ENCODE assay signal across 8 mouse cellular contexts in genomic region chr19:42129509-42130293, GRCm38 (mm10). TPM values are rescaled to one million over a fixed set of nuclear protein-coding genes. Genes with fewer than 3 reads are reported as not detected.
DNase-seq lines count a peak whose midpoint lies in the region; ATAC-seq and TF ChIP-seq lines count a peak whose summit lies in the region.

No protein-coding gene starts in this region.

- WGBS in lung, embryonic 15.5 days: 37% methylated on average over 14 of the region's 14 CpGs
- WGBS in embryonic facial prominence, embryonic 12.5 days: 35% methylated on average over 14 of the region's 14 CpGs
- WGBS in hindbrain, postnatal 0 days: 10% methylated on average over 14 of the region's 14 CpGs
- 19% methylated on average over 14 of the region's 14 CpGs for WGBS in midbrain, embryonic 16.5 days

- no peak overlapping the region for H3K9ac ChIP-seq in lung, embryonic 15.5 days
- peak overlapping the region; percentile 79; the same call in 1 of the 2 replicates for H3K9ac ChIP-seq in embryonic facial prominence, embryonic 12.5 days
- H3K9ac ChIP-seq in hindbrain, postnatal 0 days (replicated peaks; ENCODE audit: low read length): no peak overlapping the region
- peak overlapping the region; percentile 80 for H3K9ac ChIP-seq in midbrain, embryonic 16.5 days (ENCODE audit: low read depth, low read length)

- peak overlapping the region; percentile 67 for H3K4me3 ChIP-seq in lung, embryonic 15.5 days
- peak overlapping the region; percentile 61 for H3K4me3 ChIP-seq in embryonic facial prominence, embryonic 12.5 days
- peak overlapping the region; percentile 57 for H3K4me3 ChIP-seq in hindbrain, postnatal 0 days (ENCODE audit: low read length)
- H3K4me3 ChIP-seq in midbrain, embryonic 16.5 days (ENCODE audit: low read depth, low read length): peak overlapping the region; percentile 71

- no peaks in the 10 kb centered on the region for H3K27me3 ChIP-seq in lung, embryonic 15.5 days
- H3K27me3 ChIP-seq in embryonic facial prominence, embryonic 12.5 days: no peaks in the 10 kb centered on the region
- H3K27me3 ChIP-seq in hindbrain, postnatal 0 days (ENCODE audit: insufficient read depth, low read length): no peaks in the 10 kb centered on the region
- H3K27me3 ChIP-seq in midbrain, embryonic 16.5 days (ENCODE audit: control insufficient read depth, insufficient read depth, low read depth, low read length): no peaks in the 10 kb centered on the region; the same call in 1 of the 2 replicates

- peak overlapping the region; percentile 84 for H3K4me2 ChIP-seq in lung, embryonic 15.5 days
- H3K4me2 ChIP-seq in embryonic facial prominence, embryonic 12.5 days (replicated peaks): peak overlapping the region; percentile 82
- peak overlapping the region; percentile 100 for H3K4me2 ChIP-seq in hindbrain, postnatal 0 days (ENCODE audit: low read depth, low read length)
- peak overlapping the region; percentile 100 for H3K4me2 ChIP-seq in midbrain, embryonic 16.5 days (ENCODE audit: low read length)

- peaks cover 3% of the 10 kb centered on the region; the same call in 1 of the 2 replicates for H3K36me3 ChIP-seq in lung, embryonic 15.5 days
- peaks cover 9% of the 10 kb centered on the region; the same call in 1 of the 2 replicates for H3K36me3 ChIP-seq in embryonic facial prominence, embryonic 12.5 days
- H3K36me3 ChIP-seq in hindbrain, postnatal 0 days (ENCODE audit: insufficient read depth, low read length): no peaks in the 10 kb centered on the region
- H3K36me3 ChIP-seq in midbrain, embryonic 16.5 days (ENCODE audit: control insufficient read depth, insufficient read depth, low read length): no peaks in the 10 kb centered on the region; the same call in 1 of the 2 replicates

- no peaks in the 10 kb centered on the region for H3K9me3 ChIP-seq in lung, embryonic 15.5 days
- no peaks in the 10 kb centered on the region for H3K9me3 ChIP-seq in embryonic facial prominence, embryonic 12.5 days
- H3K9me3 ChIP-seq in hindbrain, postnatal 0 days (ENCODE audit: low read length): no peaks in the 10 kb centered on the region
- no peaks in the 10 kb centered on the region for H3K9me3 ChIP-seq in midbrain, embryonic 16.5 days (replicated peaks; ENCODE audit: control insufficient read depth, low read length, poor library complexity, severe bottlenecking)

- H3K27ac ChIP-seq in lung, embryonic 15.5 days: peak overlapping the region; percentile 96
- peak overlapping the region; percentile 83 for H3K27ac ChIP-seq in embryonic facial prominence, embryonic 12.5 days
- H3K27ac ChIP-seq in hindbrain, postnatal 0 days: peak overlapping the region; percentile 27; the same call in 1 of the 2 replicates
- peak overlapping the region; percentile 73 for H3K27ac ChIP-seq in midbrain, embryonic 16.5 days (ENCODE audit: low read length)

- H3K4me1 ChIP-seq in lung, embryonic 15.5 days: peaks cover 47% of the 10 kb centered on the region
- H3K4me1 ChIP-seq in embryonic facial prominence, embryonic 12.5 days: peaks cover 23% of the 10 kb centered on the region
- peaks cover 19% of the 10 kb centered on the region for H3K4me1 ChIP-seq in hindbrain, postnatal 0 days (ENCODE audit: insufficient read depth, low read length)
- H3K4me1 ChIP-seq in midbrain, embryonic 16.5 days (ENCODE audit: control insufficient read depth, insufficient read depth, low read length): peaks cover 15% of the 10 kb centered on the region

- TF ChIP-seq CTCF in hindbrain, postnatal 0 days (IDR thresholded peaks at IDR 0.05; ENCODE audit: low read depth): no peak

- ATAC-seq in lung, embryonic 15.5 days (ENCODE audit: borderline replicate concordance, extremely low read depth, low FRiP score, low TSS enrichment): peak; percentile 4; the same call in 1 of the 2 replicates
- no peak for ATAC-seq in embryonic facial prominence, embryonic 12.5 days (ENCODE audit: insufficient number of reproducible peaks, insufficient read depth, low FRiP score, low TSS enrichment)
- peak; percentile 15; the same call in 1 of the 2 replicates for ATAC-seq in hindbrain, postnatal 0 days
- ATAC-seq in midbrain, embryonic 16.5 days: peak; percentile 34

- DNase-seq in lung, postnatal 10 days: no peak
- DNase-seq in hindbrain, postnatal 0 days (ENCODE audit: low spot score): no peak
- no peak for DNase-seq in adrenal gland, adult 8-10 months
- DNase-seq in cerebellum, adult 18-20 months: no peak
- DNase-seq in urinary bladder, postnatal 36 days (ENCODE audit: low spot score in 2 of 2): no peak

RNA-seq across cellular contexts. Expression of gene Avpi1, which starts 0.8 kb away (rescaled TPM):
- polyA plus RNA-seq in lung, embryonic 15.5 days (2015; fragmentation: Nextera tagmentation; extraction: Ambion mirVana): 64.3 and 64.4 TPM in 2 replicates
- polyA plus RNA-seq in embryonic facial prominence, embryonic 12.5 days (2016; fragmentation: Nextera tagmentation; extraction: Ambion mirVana): 22.7 and 26.1 TPM in 2 replicates
- 13.5 and 23.7 TPM in 2 replicates for total RNA-seq in hindbrain, postnatal 0 days (2014; rRNA removed)
- 16.4 and 18.0 TPM in 2 replicates for polyA plus RNA-seq in hindbrain, postnatal 0 days (2015; fragmentation: Nextera tagmentation; extraction: Ambion mirVana)
- polyA plus RNA-seq in midbrain, embryonic 16.5 days (2015; fragmentation: Nextera tagmentation; extraction: Ambion mirVana): 4.9 and 8.3 TPM in 2 replicates
- 100 to 1,000 TPM in 1 of 4 experiments, 10 to 100 TPM in 3; 53.5 to 107 (median 73.9) TPM for total RNA-seq in adrenal gland, adult 8-10 months (2022)

RNA-seq across cellular contexts. Expression of gene Marveld1, which starts 17.5 kb away (rescaled TPM):
- polyA plus RNA-seq in lung, embryonic 15.5 days (2015; fragmentation: Nextera tagmentation; extraction: Ambion mirVana): 17.1 and 21.0 TPM in 2 replicates
- 10.8 and 16.8 TPM in 2 replicates for polyA plus RNA-seq in embryonic facial prominence, embryonic 12.5 days (2016; fragmentation: Nextera tagmentation; extraction: Ambion mirVana)
- total RNA-seq in hindbrain, postnatal 0 days (2014; rRNA removed): 14.0 and 16.5 TPM in 2 replicates
- 2.8 and 3.2 TPM in 2 replicates for polyA plus RNA-seq in hindbrain, postnatal 0 days (2015; fragmentation: Nextera tagmentation; extraction: Ambion mirVana)
- 1.4 and 1.8 TPM in 2 replicates for polyA plus RNA-seq in midbrain, embryonic 16.5 days (2015; fragmentation: Nextera tagmentation; extraction: Ambion mirVana)
- total RNA-seq in adrenal gland, adult 8-10 months (2022): 10 to 100 TPM; 35.2 to 56.5 (median 47.4) TPM

RNA-seq across cellular contexts. Expression of gene Zfyve27, which starts 34.0 kb away (rescaled TPM):
- polyA plus RNA-seq in lung, embryonic 15.5 days (2015; fragmentation: Nextera tagmentation; extraction: Ambion mirVana): 23.3 and 28.2 TPM in 2 replicates
- polyA plus RNA-seq in embryonic facial prominence, embryonic 12.5 days (2016; fragmentation: Nextera tagmentation; extraction: Ambion mirVana): 32.5 and 36.5 TPM in 2 replicates
- total RNA-seq in hindbrain, postnatal 0 days (2014; rRNA removed): 90.9 and 95.0 TPM in 2 replicates
- polyA plus RNA-seq in hindbrain, postnatal 0 days (2015; fragmentation: Nextera tagmentation; extraction: Ambion mirVana): 45.1 and 48.9 TPM in 2 replicates
- 64.9 and 65.7 TPM in 2 replicates for polyA plus RNA-seq in midbrain, embryonic 16.5 days (2015; fragmentation: Nextera tagmentation; extraction: Ambion mirVana)
- total RNA-seq in adrenal gland, adult 8-10 months (2022): 10 to 100 TPM; 53.2 to 70.1 (median 61.8) TPM

RNA-seq across cellular contexts. Expression of gene Pi4k2a, which starts 39.4 kb away (rescaled TPM):
- polyA plus RNA-seq in lung, embryonic 15.5 days (2015; fragmentation: Nextera tagmentation; extraction: Ambion mirVana): 21.7 and 26.1 TPM in 2 replicates
- 39.6 and 40.0 TPM in 2 replicates for polyA plus RNA-seq in embryonic facial prominence, embryonic 12.5 days (2016; fragmentation: Nextera tagmentation; extraction: Ambion mirVana)
- 18.3 and 21.7 TPM in 2 replicates for total RNA-seq in hindbrain, postnatal 0 days (2014; rRNA removed)
- 33.9 and 36.4 TPM in 2 replicates for polyA plus RNA-seq in hindbrain, postnatal 0 days (2015; fragmentation: Nextera tagmentation; extraction: Ambion mirVana)
- 27.8 and 28.5 TPM in 2 replicates for polyA plus RNA-seq in midbrain, embryonic 16.5 days (2015; fragmentation: Nextera tagmentation; extraction: Ambion mirVana)
- 10 to 100 TPM; 78.8 to 81.8 (median 80.4) TPM for total RNA-seq in adrenal gland, adult 8-10 months (2022)

RNA-seq across cellular contexts. Expression of gene Morn4, which starts 43.5 kb away (rescaled TPM):
- polyA plus RNA-seq in lung, embryonic 15.5 days (2015; fragmentation: Nextera tagmentation; extraction: Ambion mirVana): 21.1 and 22.9 TPM in 2 replicates
- polyA plus RNA-seq in embryonic facial prominence, embryonic 12.5 days (2016; fragmentation: Nextera tagmentation; extraction: Ambion mirVana): 37.8 and 42.8 TPM in 2 replicates
- total RNA-seq in hindbrain, postnatal 0 days (2014; rRNA removed): 42.9 and 48.5 TPM in 2 replicates
- 98.0 and 108 TPM in 2 replicates for polyA plus RNA-seq in hindbrain, postnatal 0 days (2015; fragmentation: Nextera tagmentation; extraction: Ambion mirVana)
- 160 and 163 TPM in 2 replicates for polyA plus RNA-seq in midbrain, embryonic 16.5 days (2015; fragmentation: Nextera tagmentation; extraction: Ambion mirVana)
- total RNA-seq in adrenal gland, adult 8-10 months (2022): 10 to 100 TPM in 3 of 4 experiments, 1 to 10 TPM in 1; 9.1 to 25.1 (median 19.8) TPM

Comparison
In these comparisons a context has a peak if more than half of its experiments do, and no peak if none do; other contexts are left out.
1. H3K27ac ChIP-seq: peak in every context shown above with its lines; median percentile 96 in lung, embryonic 15.5 days; 83 in embryonic facial prominence, embryonic 12.5 days; 73 in midbrain, embryonic 16.5 days; 27 in hindbrain, postnatal 0 days.
2. H3K9ac ChIP-seq: peak in embryonic facial prominence, embryonic 12.5 days (single experiment) and midbrain, embryonic 16.5 days (single experiment); none in lung, embryonic 15.5 days (single experiment) and hindbrain, postnatal 0 days (single experiment).
3. Peak in every context shown above with its lines, with median percentiles within 50 percentile points of each other: H3K4me2 ChIP-seq and H3K4me3 ChIP-seq.